Mouse (Mus musculus) liver, postnatal 0 days (tissue): ENCODE measurements around the gene Atxn1.

Source experiments
- CTCF ChIP-seq: sonication (generic); IDR thresholded peaks from 2 replicates; pipeline ENCODE4 v1.5.1; 2016; ENCODE audit warnings: antibody characterized with exemption, low read depth
- EP300 ChIP-seq: IDR thresholded peaks from 2 replicates; pipeline ENCODE4 v1.6.1; 2016; ENCODE audit warnings: antibody characterized with exemption, low read depth, mild to moderate bottlenecking

- no peak for TF ChIP-seq CTCF
- no peak for TF ChIP-seq EP300
These were observed 436.0 kb downstream of the Atxn1 start for GRCm38 (mm10) chr13:45528787-45529186.
